Mouse (Mus musculus): ENCODE results near the gene Cyp2c65.
"Not testable (repeated sequence)": the region's sequence is repeated elsewhere in the genome, so short reads cannot be mapped to it uniquely, and the experiment has no call there.

Cyp2c65 gene
- long read RNA-seq, experiment 1 = 0 reads
- long read RNA-seq, experiment 2 = 0 reads

GRCm38 (mm10) chr19:39060719-39061118 lies at the start of gene Cyp2c65:
Gene Cyp2c65, plus strand, starts transcription at chr19:39061015.
- intact Hi-C loops (cut with DNase I) = no loop called here

GRCm38 (mm10) chr19:39057928-39058327 lies 2.9 kb upstream of the Cyp2c65 start:
- intact Hi-C loops (cut with DNase I) = no loop called here

- intact Hi-C loops (cut with DNase I) = not testable (repeated sequence)
Measured at GRCm38 (mm10) chr19:39098779-39099178, 38.0 kb downstream of the Cyp2c65 start.

- intact Hi-C loops (cut with DNase I) = no loop called here
Measured at GRCm38 (mm10) chr19:39113644-39114043, 52.8 kb downstream of the Cyp2c65 start, which contains the start of gene Cyp2c66. Gene Cyp2c66, plus strand, starts transcription at chr19:39113898.
